Comparison of ENCODE assay signal across 8 mouse cellular contexts in the genomic region with DNA sequence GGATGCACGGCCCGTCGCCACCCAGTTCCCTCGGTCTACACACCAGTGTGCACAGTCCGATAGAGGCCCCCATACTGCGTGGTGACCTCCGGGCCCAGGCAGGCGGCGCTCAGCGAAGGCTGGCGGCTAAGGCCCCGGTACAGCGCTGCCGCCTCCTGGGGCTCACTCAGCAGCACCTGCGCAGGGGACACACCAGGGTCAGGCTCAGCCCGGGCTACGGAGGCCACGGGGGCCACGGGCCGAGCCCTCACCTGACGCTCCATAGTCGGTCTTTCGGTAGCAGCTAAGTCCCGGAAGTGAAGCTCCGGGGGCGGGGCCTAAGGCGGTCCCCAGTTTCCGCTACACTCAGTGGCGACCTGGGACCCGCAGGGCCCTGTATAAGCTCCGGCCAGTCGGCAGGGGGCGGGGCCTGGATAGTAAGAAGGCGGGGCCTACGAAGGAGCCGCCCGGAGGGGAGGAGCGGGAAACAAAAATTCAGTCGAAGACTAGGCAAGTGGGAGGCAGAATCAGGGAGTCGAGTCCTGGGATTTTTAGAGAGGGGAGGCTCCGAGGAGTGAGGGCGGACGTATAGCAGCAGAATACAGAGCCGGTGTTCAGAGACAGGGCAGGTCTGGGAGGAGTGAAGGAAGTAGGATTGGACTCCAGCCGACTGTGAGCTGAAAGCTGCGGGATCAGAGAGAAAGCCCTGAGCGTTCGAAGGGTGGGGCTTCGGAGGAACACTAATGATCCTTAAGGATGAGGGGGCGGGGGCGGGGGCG. TPM values are rescaled to one million over a fixed set of nuclear protein-coding genes. Genes with fewer than 3 reads are reported as not detected.
DNase-seq lines count a peak whose midpoint lies in the region; ATAC-seq and TF ChIP-seq lines count a peak whose summit lies in the region.

Gene Apeh, minus strand, starts transcription at position 423 of the 758 bp plus-strand sequence.

- POLR2A ChIA-PET in Patski (lab: Charles Lee): no interaction called here

- in situ Hi-C loops in Patski (cut with MboI; ENCODE audit: low pct_unique_long_range_greater_than_20kb): no loop called here

- ATAC-seq in Patski: peak; percentile 71
- ATAC-seq in hindbrain, embryonic 13.5 days (ENCODE audit: low FRiP score): peak; percentile 90

- peak; percentile 58 for DNase-seq in Patski (ENCODE audit: low read depth, low spot score)
- DNase-seq in cerebellum, postnatal 14 days: peak; percentile 95
- peak; percentile 82 to 83 for DNase-seq in frontal cortex, postnatal 14 days (ENCODE audit: low spot score in 2 of 2)
- DNase-seq in layer of hippocampus, postnatal 25 days (ENCODE audit: extremely low spot score in 1 of 2, low spot score in 1 of 2): peak; percentile 67 to 73
- DNase-seq in lung, postnatal 25 days (ENCODE audit: low spot score): peak; percentile 96
- peak; percentile 97 for DNase-seq in retina, embryonic 14.5 days (ENCODE audit: low spot score)
- DNase-seq in thymus, postnatal 4 days: peak; percentile 98

- H3K4me1 ChIP-seq in hindbrain, embryonic 13.5 days (replicated peaks): peaks cover 30% of the 10 kb centered on the region

- H3K9me3 ChIP-seq in hindbrain, embryonic 13.5 days: no peaks in the 10 kb centered on the region

- peak within 1 kb of the TSS; percentile 96 for H3K4me2 ChIP-seq in hindbrain, embryonic 13.5 days

- TF ChIP-seq CTCF in Patski (IDR thresholded peaks at IDR 0.05): no peak

- CTCF ChIA-PET in Patski (lab: Charles Lee): interaction anchor here (1.4 to 2.0 kb wide), 4 partner anchors 26 to 199 kb away, joined by 4 to 20 read pairs (median 4); no protein-coding TSS in a partner anchor

- H3K9ac ChIP-seq in hindbrain, embryonic 13.5 days: peak within 1 kb of the TSS; percentile 88

- no peaks in the 10 kb centered on the region for H3K27me3 ChIP-seq in Patski
- H3K27me3 ChIP-seq in hindbrain, embryonic 13.5 days: no peaks in the 10 kb centered on the region

- WGBS in hindbrain, embryonic 13.5 days: under 1% methylated on average over 52 of the region's 52 CpGs

- H3K4me3 ChIP-seq in hindbrain, embryonic 13.5 days: peak within 1 kb of the TSS; percentile 75

- H3K36me3 ChIP-seq in hindbrain, embryonic 13.5 days: peaks cover 53% of the 10 kb centered on the region

- peak within 1 kb of the TSS; percentile 83 for H3K27ac ChIP-seq in hindbrain, embryonic 13.5 days

RNA-seq across cellular contexts. Expression of gene Apeh, which starts in this region (rescaled TPM):
- polyA plus RNA-seq in Patski (2021): 93.3 TPM
- 57.7 and 57.8 TPM in 2 replicates for polyA plus RNA-seq in hindbrain, embryonic 13.5 days (2015; fragmentation: Nextera tagmentation; extraction: Ambion mirVana)
- 10 to 100 TPM; 32.0 to 32.7 TPM for total RNA-seq in layer of hippocampus, postnatal 25 days (2021)

Comparison
In these comparisons a context has a peak if more than half of its experiments do, and no peak if none do; other contexts are left out.
1. Peak in every context shown above with its lines: DNase-seq, ATAC-seq, H3K4me3 ChIP-seq and H3K27ac ChIP-seq.